Mouse (Mus musculus) cerebellum, adult 11 months (tissue): ENCODE data around the gene Dcun1d4.
A peak's percentile ranks its signal among the peaks of the same experiment; 100 is the strongest.

ENCODE experiments used
- DNase-seq: peaks from one replicate; pipeline ENCODE4 v3.0.0; 2022

Gene Dcun1d4

DNA sequence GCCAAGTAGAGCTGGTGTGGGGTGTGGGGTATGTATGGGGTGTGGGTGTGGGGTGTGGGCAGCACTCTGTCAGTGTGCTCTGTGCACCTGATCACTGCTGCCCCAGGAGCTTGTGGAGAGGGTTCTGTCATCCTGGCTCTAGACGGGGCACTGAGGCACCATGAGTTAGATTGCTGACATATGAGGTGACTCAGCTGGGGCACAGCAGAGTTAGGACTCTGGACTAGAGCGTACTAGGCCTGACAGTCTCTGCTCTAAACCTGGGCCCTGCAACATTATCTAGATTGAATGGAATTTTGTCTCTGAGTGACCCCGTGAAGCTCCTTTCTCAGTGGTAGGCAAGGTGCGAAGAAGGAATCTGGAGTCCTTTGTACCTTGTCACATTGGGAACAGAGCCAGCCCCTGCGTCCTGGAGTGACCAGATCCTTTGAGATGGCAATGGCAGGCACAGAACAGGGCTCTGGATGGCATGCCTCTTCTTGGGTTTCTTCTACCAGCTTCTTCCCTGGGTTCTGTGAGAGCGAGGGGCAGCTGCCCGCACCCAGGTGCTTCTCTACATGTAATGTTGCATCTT is 20.2 kb downstream of the Dcun1d4 start:
- no peak for DNase-seq

DNA sequence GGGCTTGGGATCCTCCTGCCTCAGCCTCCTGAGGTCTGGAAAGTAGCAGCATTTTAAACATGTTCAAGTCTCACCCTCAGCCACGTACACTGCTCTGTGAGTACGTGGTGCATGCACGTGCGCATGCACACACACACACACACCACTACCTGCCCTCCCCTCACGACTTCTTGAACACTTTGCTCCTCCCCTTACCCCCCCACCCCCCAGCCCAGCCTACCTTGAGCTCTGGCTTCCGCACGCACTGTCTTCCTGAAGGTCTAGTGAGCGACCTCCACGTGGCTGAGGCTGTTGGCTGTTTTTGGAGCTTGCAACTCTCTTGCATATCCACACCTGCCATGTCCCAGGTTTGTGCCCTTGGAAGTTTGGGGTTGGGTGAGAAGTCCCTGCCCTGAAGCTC is 21.6 kb downstream of the Dcun1d4 start:
- DNase-seq: no peak

DNA sequence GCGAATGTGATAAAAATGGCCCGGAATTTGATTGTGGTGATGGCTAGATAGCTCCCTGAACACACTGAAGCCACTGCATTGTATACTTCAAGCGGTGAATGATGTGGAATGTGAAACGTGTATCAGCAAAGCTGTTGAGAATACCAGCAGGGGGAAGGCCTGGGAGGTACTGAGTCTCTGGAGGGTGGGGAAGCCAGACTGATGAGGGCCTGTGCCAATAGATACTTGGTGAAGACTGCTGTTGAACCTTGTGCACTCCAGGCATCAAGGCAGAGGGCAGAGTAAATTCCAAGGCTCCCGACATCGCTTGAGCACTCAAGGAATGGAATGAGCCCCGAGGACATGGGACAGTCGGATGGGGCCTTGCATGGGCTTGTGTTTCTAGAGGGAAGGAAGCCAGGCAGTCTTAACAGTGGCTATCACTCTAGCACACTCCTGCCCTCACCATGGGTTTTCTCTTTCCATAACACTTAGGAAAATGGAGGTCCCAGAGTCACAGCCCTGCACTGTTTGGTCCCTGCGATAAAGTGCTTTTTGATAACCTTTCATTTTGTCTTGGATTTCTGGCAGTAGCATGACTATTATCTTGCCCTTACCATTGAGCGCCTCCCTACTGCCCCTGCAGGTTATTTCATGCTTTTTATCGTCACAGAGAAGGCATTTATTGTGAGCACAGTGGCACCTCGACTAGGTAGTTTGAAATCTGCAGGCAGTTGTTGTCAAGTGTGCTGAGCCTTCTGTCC is 22.4 kb downstream of the Dcun1d4 start:
- no peak for DNase-seq

DNA sequence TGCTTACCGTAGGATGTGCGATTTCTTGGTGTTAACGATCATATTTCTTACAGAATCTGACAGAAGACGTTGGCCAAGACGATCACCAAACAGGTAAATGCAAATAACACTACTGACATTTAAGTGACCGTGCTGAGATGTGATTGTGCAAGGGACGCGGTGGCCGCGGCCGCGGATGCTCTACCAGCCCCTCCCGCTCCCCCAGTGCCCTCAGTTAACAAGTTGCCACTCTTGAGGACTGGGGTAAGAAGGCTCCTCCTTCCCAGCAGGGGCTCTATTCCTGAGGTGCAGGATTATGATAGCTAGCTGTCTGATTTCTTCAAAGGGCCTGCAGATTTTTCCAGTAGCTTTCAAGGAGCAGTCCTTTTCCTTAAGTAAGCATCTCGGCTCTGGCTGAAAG is 30.3 kb downstream of the Dcun1d4 start:
- DNase-seq: no peak

DNA sequence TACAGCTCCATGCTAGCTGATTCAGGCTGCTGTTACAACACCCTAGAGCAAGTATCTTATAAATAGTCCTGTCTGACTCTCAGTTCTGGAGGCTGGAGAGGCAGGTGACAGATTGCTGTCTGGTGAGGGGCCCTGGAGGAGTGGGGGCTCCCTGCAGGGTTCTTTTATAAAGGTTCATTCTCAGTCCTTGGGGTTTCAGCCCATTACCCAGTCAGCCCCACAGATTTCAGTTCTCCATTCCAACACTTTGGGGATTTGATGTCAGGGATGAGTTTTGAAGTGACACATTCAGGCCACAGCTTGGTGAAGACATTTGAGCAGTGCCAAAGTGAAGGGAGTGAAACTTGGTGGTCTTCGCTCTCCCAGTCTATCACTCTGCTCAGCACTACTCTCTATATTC is 31.4 kb downstream of the Dcun1d4 start:
- DNase-seq: no peak

DNA sequence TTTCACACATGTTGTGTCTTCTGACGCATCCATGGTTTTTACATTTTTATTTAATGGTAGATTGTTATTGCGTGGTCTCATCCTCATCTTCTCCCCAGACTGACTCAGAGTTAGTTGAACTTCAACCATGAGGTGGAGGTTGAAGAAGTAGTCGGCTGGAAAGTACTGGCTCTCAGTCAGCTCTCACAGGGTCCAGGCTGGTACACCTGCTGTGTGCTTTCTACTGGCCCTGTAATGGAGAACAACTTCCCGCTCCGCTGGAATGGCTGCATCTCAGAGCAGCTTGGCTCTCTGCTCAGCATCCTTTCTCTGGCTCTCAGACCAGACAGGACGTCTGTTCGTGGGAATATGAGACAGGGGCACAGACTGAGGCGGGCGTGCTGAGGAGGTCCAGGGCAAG is 31.9 kb downstream of the Dcun1d4 start:
- DNase-seq: no peak

DNA sequence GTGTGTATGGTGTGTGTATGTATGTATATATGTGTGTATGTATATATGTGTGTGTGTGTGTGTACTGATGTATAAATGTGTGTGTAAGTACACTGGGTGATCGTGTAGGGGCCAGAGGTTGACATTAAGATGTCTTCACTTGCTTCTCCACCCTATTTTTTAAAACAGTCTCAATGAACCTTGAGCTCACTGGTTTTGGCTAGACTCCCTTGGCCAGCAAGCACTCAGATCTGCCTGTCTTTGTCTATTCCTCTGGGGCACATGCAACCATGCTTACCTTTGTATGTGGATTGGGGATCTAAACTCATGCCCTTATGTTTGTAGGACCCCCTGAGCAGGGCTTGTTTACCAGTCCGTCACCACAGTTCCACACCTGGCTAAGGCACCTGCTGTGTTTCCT is 33.4 kb downstream of the Dcun1d4 start:
- no peak for DNase-seq

DNA sequence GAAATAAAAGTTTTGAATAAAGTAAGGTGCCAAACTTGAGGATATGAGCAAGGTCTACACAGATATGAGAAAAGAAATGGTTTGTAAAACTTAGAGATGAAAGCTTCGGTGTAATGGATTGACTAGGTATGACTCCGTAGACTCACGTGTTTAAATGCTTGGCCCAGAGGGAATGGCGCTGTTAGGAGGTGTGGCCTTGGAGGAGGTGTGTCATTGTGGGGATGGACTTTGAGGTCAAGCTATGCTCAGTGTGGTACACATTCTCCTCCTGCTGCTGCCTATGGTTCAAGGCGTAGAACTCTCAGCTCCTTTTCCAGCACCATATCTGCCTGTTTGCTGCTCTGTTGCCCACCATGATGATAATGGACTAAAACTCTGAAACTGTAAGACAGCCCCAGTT is 36.5 kb downstream of the Dcun1d4 start:
- DNase-seq: no peak

DNA sequence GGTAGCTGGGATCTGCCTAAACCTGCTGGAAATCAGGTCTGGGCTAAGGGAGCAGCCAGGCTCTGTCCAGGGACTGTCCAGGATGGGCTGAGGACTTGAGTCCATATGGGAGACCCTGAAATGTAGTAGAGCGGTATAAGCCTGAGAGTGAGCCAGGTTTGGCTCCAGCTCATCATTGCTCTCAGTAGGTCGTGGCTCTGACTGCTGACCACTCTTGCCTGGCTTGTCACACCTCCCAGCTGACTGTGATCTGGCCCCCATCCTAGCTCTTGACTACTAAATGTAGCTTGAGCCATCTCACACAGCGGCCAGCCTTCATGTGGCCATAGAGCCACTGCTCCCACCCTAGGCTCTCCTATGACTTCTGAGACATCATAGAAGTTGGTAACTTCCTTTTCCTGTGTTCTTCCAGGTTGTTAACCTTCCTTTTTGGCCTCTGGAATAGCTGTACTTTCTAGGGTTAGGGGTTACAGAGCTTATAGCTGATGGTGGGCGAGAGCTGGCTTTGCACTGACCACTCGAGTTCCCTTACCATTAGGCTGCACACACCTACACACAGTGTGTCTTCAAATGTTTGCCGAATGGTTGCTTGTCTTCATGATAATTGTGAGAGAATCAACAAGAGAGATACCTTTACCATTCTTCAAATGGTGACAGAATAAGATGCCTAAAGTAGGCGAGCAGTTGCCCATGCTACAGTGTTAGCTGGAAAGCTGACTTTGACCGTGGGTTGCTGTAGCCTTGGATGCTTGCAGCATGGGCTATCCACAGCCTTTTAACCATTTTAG is 37.8 kb downstream of the Dcun1d4 start:
- DNase-seq: no peak

DNA sequence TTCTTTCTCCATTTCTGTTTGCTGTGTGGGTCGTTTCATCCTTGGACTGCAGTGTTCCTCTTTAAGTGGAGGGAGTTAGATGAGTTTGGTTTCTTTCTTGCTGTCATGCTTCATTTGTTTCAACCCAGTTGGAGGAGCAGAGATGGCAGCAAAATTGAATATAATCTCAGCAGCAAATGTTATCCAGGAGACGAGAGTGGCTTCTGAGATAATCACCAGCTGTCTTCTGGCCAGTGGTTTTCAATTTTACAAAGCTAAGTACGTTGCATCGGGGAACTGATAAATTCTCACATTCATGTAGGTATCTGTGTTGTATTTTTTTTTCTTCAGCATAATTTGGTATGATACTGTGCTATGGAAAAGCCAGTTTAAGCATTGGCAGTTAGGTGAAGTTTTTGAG is 40.0 kb downstream of the Dcun1d4 start:
- no peak for DNase-seq

DNA sequence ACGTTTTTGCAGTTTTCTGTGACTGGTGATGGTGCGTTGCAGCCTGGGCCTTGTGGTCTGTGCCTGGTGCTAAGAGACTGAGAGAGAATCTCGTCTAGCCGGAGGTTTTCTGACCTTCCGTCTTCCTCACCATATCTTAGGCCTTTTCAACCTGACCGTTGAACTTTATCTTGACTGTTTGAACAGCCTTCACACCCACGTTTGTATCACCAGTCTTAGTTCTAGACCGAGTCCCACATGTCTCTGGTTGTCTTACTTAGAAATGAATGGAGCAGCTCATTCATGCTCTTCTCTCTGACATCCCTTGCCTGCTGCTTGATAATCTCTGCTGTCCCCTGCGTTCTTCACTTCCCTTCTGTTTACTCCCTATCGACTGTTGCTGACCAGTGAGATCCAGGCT is 42.4 kb downstream of the Dcun1d4 start:
- DNase-seq: no peak

DNA sequence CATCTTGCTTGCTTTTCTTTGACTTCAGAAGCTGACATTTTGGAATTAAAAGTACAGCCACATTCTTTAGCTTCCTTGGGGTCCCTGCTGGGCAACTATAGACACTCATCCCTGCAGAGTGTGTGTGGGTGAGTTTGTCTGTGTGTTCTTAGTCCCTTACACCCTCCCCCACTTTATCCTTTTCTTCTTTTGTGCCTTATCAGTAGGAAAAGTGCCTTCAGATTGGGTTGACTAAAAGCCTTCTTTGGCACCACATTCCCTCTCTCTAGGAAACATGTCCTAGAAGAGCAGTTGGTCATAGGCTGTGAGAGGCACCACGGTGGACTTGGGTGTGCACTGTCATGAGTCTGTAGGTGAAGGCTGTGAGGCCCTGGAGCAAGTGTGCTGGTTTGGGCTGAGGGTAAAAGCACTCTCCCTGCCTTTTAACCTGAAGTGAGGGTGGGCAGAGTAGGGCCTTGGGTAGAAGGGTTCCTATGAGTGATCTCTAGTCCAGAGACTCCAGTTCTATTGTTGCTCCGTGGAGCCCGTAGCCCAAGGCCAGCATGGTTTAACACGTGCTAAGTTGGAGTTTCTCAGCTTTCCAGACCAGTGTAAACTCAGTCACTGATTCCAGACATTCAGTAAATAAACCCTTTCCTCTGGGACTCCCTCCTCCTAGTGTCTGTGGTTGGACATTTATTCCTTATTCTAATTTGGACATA is 43.6 kb downstream of the Dcun1d4 start:
- DNase-seq: no peak

DNA sequence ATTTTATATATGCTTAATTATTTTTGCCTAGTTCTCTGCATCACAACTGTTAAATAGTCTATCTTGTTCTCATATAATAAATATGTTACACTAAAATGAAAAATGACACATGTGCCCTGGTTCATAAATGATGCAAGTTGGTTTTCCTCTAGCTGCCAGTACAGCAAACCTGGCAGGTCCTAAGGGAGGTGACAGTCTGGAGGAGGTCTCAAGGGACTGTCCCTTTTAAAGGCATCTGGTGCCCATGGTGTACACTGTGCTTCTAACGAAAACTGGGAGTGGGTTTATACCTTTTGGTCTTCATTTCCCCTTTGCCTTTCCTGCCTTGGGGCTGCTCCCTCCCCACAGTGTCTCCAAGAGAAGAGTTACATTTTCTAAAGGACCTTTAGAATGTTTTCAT is 51.4 kb downstream of the Dcun1d4 start:
- no peak for DNase-seq

DNA sequence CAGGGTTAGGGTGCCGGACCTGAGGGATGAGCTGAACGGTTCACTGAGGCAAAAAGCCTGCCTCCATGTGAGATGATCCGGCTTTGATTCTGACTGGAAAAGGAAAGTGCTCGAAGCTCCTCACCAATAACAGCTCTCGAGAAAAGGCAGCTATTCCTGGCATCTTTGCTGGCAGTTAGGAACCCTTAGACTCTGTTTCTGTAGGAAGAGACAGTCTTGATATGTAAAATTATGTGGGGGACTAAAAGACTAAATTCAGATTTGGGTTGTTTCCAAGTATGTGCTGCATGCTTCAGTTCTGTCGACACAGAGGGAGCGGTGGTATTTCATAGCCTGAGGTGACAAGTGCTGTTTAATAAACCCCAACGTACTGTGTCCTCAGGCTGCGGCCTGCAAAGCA is 52.1 kb downstream of the Dcun1d4 start:
- DNase-seq: no peak

DNA sequence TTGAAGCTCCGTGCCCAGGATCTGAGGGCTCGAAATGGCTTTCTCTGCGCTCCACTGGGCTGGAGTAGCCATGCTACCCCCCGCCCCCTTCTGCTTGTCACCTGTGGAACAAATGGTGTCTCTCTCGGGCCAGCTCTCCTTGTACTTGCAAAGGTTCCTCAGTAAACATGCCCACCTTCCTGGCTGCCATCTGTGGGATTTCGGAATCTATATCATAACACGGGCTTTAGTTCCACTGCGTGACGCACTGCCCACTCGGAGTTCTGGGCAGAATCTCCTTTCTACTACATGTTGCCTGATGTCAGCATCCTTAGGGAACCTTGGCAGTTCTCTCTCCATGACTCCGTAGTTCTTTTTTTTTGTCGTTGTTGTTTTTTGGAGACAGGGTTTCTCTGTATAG is 56.9 kb downstream of the Dcun1d4 start:
- DNase-seq: no peak

DNA sequence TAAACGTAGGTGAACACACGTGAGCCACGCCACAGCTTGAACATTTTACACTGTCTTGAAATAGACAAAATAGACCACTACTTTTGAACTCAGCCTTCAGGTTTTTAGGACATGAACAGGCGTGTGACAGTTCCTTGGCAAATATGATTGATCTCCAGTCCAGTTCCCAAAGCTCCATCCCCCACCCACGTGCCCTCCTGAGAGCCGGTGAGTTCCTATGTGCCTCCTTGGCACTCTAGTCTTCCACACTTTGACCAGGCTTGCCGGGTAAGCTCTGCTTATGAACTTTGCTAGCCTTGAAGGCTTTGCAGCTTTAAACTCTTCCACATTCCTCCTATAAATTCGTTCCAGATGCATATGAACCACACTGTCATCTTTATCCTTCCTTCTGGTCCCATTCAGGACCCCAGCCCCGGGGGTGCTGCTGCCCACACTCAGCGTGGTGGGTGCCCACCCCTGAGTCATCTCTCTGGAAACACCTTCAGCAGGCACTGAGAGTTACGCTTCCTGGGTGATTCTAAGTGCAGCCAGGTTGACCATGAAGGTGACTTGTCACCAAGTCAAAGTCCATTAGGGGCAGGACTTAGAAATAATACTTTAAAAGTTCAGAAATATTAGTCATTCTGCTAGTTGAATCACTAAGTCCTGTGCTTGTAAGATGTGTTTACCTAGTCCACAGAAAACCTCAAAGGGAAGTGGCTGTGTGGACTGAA is 57.9 kb downstream of the Dcun1d4 start:
- DNase-seq: no peak

DNA sequence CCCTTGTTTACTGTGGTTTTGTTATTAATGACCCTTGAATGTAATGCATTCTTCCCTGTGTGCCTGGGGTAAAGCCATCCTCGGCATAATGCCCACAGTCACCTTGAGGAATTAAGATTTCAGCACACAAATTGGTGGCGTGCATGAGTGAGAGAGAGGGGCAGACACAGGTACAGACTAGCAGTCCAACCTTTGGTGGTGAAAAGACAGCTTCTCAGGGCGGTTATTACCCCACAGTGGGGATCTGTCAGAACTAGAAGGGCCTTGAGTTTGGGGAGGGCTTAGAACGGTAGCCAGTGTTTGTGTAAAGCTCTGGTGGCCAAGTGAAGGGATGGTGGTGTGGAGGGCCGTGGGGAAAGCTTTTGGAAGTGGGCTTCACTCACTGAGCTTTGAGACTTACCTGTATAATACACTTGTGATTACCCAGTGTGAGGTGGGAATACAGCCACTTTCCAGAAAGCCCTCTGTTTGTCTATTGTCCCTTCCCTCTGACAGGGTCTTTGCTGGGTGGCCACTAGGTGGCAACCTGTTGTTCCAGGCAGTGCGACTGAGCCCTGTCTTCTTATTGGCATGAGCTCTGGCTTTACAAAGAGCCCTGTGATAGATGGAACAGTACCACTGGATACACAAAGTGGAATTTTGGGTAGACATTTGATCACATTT is 59.2 kb downstream of the Dcun1d4 start:
- DNase-seq: peak; percentile 21

DNA sequence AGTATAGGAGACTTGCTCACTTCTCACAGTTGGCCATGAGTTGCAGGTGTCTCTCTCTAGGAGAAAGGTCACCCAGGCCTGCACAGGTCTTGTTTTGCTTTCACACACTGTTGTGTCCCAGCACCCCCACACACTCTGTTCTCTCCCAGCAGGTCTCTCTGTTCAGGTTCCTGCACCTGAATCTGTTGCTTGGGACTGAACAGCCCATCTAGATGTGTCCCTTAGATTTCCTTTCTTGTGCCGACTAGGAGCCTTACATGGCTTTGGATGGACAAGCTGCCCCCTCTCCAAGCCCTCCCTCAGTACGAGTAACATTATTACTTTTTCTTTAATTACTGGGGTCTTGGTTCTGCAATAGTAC is 59.7 kb downstream of the Dcun1d4 start:
- no peak for DNase-seq

DNA sequence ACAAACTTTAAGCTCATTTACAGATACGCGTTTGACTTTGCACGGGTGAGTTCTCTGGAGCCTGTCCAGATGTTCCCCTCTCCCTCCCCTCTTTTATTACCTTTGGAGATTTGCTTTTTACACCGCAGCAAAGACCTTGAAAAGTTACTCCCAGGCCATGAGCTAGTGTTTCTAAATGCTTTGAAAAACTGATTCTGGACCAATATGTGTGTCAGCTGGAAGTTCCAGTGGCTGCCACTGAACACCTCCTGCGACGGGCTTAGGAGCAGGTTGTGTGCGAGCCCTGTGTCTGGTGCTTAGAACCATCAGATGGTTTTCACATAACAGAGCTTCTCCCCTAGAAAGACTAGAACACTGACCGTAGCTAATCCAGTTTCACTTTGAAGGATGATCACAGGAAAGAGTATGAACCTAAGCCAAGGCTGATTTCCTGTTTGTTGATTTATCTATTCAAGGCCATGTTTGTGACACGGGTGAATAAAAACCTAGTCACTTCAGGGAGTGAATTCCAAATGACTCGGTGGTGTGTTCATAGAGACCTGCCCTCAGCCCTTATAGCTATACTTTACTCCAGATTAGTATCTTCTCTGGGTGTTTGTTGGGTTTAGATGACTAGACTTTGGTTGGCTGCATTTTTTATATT is 63.4 kb downstream of the Dcun1d4 start:
- no peak for DNase-seq

DNA sequence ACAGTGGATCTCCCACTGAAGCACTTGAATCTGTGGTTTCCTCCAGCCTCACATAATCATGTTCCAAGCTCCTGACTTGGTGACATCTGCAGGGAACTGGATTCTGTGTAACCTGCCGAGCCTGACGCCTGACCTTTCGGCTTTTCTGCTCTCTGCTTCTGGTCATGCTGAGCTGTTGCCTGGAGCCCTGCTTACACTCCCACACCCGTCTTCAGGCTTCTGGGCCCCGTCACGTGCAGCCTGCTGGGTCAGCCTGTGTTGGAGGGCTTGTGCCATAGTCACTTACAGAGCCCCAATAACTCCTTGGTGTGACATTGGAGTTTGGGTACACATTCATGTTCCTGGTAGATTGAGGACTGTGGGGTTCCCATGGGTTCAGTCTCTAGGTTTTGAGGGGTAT is 64.8 kb downstream of the Dcun1d4 start:
- no peak for DNase-seq

DNA sequence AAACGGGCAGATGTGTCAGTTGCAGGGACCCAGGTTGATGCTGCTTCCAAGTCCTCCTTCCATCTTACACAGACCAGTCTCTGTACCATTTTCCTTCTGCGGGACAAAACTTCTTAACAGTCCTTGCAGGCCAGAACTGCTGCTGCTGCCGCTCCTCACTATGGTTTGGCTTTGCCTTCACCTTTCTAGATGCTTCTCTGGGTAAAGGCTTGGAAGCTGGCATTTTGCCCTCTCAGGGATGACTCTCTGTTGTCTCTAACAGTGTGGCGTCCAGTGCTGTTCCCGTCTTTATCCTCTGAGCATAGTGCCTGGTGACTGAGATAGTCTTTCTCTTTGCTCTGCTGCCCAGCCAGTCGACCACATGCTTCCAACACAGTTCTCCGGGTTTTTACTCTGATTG is 66.5 kb downstream of the Dcun1d4 start:
- no peak for DNase-seq

DNA sequence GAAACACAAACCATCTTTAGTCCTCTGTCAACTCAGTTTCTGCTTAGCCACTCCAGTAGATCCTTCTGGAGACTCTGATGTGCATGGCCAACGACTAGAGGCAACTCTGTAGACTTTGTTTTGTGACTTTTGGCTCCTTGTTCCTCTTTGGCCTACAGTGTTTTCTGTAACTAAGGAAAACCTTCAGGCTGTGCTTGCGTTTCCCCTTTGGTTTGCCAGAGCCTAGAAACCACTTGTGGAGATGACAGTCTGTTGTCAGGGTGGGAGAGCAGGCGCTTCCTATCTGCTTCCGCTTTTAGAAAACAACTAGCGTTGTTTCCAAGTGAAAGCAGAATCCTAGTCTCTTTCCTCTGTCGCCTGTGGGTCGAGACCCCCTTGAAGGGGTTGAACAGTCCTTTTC is 67.4 kb downstream of the Dcun1d4 start:
- DNase-seq: no peak
